Mouse (Mus musculus) spleen, adult 2 months (tissue): ENCODE results near the gene Gm9837.

ENCODE experiments used
- CTCF ChIP-seq: fragments of 200-500 bp; IDR thresholded peaks from 2 replicates; pipeline ENCODE4 v1.5.1; 2011; ENCODE audit warnings: mild to moderate bottlenecking, inconsistent platforms; ENCODE audit not compliant: insufficient read depth, insufficient read length, insufficient replicate concordance; ENCODE audit errors: extremely low read depth
- POLR2A ChIP-seq: fragments of 200-500 bp; IDR thresholded peaks from 2 replicates; pipeline ENCODE4 v1.6.1; 2011; ENCODE audit warnings: low read depth, low read length, inconsistent platforms

DNA sequence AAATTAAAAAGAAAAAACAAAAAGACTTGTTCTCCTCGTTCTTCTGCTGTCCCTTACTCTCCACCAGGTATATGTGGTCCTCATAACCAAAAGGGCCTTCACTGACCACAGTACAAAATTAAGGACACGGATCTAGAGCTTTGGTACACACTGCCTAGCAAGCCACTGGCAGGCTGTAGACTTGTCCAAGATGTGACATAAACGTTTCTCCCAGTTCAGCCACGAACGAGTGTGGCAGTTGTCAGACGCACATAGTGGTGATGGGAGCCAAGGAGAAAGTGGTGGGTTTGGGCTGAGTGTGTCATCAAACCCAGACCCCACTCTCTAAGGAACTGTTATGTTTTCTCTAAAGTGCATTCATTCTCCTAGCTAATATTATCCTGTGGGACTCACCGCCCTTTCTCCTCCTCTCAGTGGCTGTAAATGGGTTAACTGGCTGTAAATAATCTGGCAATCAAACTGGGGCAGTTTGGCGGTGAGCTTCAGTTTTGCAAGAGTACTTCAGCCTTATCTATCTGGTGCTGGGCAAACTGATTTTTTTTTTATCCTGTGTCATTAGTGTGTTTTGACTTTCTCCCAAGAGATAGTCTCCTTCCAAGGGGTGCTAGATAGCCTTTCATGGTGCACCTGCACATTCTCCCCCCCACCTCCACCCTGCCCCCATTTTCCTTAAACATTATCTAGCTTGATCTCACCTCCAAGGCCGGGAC is 38.8 kb downstream of the Gm9837 start:
- no peak for TF ChIP-seq POLR2A
- TF ChIP-seq CTCF, result no peak
